Mouse (Mus musculus) heart, postnatal 0 days (tissue): Measurements from ENCODE around the gene BC005561. TPM values are rescaled to one million over a fixed set of nuclear protein-coding genes. Genes with fewer than 3 reads are reported as not detected.

Source experiments
- ATAC-seq: fragments of 200-750 bp; cut with Nextera tagmentation; 2 replicates; pipeline ENCODE4 v1.8.0; 2017; ENCODE audit warnings: low read depth, moderate number of reproducible peaks, moderate library complexity; ENCODE audit not compliant: insufficient read depth
- DNase-seq: peaks from one replicate; pipeline ENCODE4 v3.0.0-alpha.2; 2016; ENCODE audit warnings: low spot score
- H3K27ac ChIP-seq: fragments of 300-500 bp; sonication (generic); 2 replicates; pipeline ENCODE4 v1.5.1; 2014; ENCODE audit warnings: low read depth, mild to moderate bottlenecking
- H3K27me3 ChIP-seq: fragments of 300-500 bp; sonication (generic); 2 replicates; pipeline ENCODE4 v1.6.1; 2014; ENCODE audit warnings: low read length, mixed read lengths; ENCODE audit not compliant: control insufficient read depth, insufficient read depth
- H3K36me3 ChIP-seq: fragments of 300-500 bp; sonication (generic); replicated peaks from 2 replicates; pipeline ENCODE4 v1.6.1; 2014; ENCODE audit warnings: low read length, mixed read lengths; ENCODE audit not compliant: control insufficient read depth, insufficient read depth
- H3K4me1 ChIP-seq: fragments of 300-500 bp; sonication (generic); 2 replicates; pipeline ENCODE4 v1.6.1; 2014; ENCODE audit warnings: antibody characterized with exemption; ENCODE audit not compliant: control insufficient read depth, insufficient read depth
- H3K4me2 ChIP-seq: fragments of 300-500 bp; sonication (generic); 2 replicates; pipeline ENCODE4 v1.6.1; 2014; ENCODE audit warnings: low read depth, mild to moderate bottlenecking, low read length, moderate library complexity
- H3K4me3 ChIP-seq: fragments of 300-500 bp; sonication (generic); 2 replicates; pipeline ENCODE4 v1.5.1; 2014; ENCODE audit warnings: low read depth, low read length
- H3K9ac ChIP-seq: fragments of 300-500 bp; sonication (generic); replicated peaks from 2 replicates; pipeline ENCODE4 v1.6.1; 2014; ENCODE audit warnings: low read depth, low read length, mixed read lengths
- H3K9me3 ChIP-seq: fragments of 300-500 bp; sonication (generic); replicated peaks from 2 replicates; pipeline ENCODE4 v1.6.1; 2016; ENCODE audit warnings: low read length; ENCODE audit not compliant: control insufficient read depth
- CTCF ChIP-seq: IDR thresholded peaks from 2 replicates; pipeline ENCODE4 v1.5.1; 2016; ENCODE audit warnings: antibody characterized with exemption, control low read depth, low read depth
- EP300 ChIP-seq: IDR thresholded peaks from 2 replicates; pipeline ENCODE4 v1.6.1; 2016; ENCODE audit warnings: antibody characterized with exemption, low read depth
- WGBS: fragments of 180-500 bp; shearing (Covaris S2); extraction: QIAGEN DNeasy Blood & Tissue Kit; methylation state at CpG from one replicate; pipeline ENCODE4 v1.1.7; 2014; 5-methylcytosine and 5-hydroxymethylcytosine counted together
- polyA plus RNA-seq: library from polyadenylated mRNA; unstranded; fragments of >200 nt; fragmentation: Nextera tagmentation; extraction: Ambion mirVana; gene quantifications from 2 replicates; pipeline ENCODE4 v1.2.1, GENCODE M21; 2015
- total RNA-seq: library from RNA; depleted of rRNA; stranded (reverse); fragments of >200 nt; gene quantifications from 2 replicates; pipeline ENCODE4 v1.2.3, GENCODE M21; 2014; ENCODE audit warnings: low replicate concordance

Gene BC005561
- total and polyA plus RNA-seq, 2 experiments from 2014 or later, result 3.5 to 5.6 TPM

- 84% methylated on average over 7 of the region's 7 CpGs for WGBS
Observed at GRCm38 (mm10) chr5:104480367-104480766, 27.8 kb upstream of the BC005561 start.

GRCm38 (mm10) chr5:104482856-104483255, 25.3 kb upstream of the BC005561 start:
- no peak overlapping the region for H3K27ac ChIP-seq
- H3K36me3 ChIP-seq, result peaks cover 77% of the 10 kb centered on the region
- H3K4me3 ChIP-seq, result no peak overlapping the region
- H3K9ac ChIP-seq, result no peak overlapping the region
- H3K9me3 ChIP-seq, result no peaks in the 10 kb centered on the region
- no peaks in the 10 kb centered on the region for H3K27me3 ChIP-seq
- ATAC-seq (no peak), DNase-seq (no peak)
- 59% methylated on average over 8 of the region's 8 CpGs for WGBS
- no peak for TF ChIP-seq CTCF
- no peak for TF ChIP-seq EP300
- no peak overlapping the region for H3K4me2 ChIP-seq
- no peaks in the 10 kb centered on the region for H3K4me1 ChIP-seq

More at GRCm38 (mm10) chr5:104480367-104480766, 27.8 kb upstream of the BC005561 start:
- Histone ChIP-seq H3K4me3 (no peak overlapping the region), H3K9ac (no peak overlapping the region), H3K27me3 (no peaks in the 10 kb centered on the region), H3K4me2 (no peak overlapping the region), H3K4me1 (no peaks in the 10 kb centered on the region), H3K36me3 (peaks cover 74% of the 10 kb centered on the region), H3K27ac (no peak overlapping the region), H3K9me3 (no peaks in the 10 kb centered on the region)
- TF ChIP-seq EP300 (no peak), CTCF (no peak)
- ATAC-seq (no peak), DNase-seq (no peak)

- H3K27ac ChIP-seq, result no peak overlapping the region
- no peak overlapping the region for H3K4me3 ChIP-seq
- ATAC-seq (no peak), DNase-seq (no peak)
- no peaks in the 10 kb centered on the region for H3K4me1 ChIP-seq
- H3K36me3 ChIP-seq, result peaks cover 76% of the 10 kb centered on the region
- no peak overlapping the region for H3K9ac ChIP-seq
- 29% methylated on average over 5 of the region's 5 CpGs for WGBS
- H3K27me3 ChIP-seq, result no peaks in the 10 kb centered on the region
- no peak overlapping the region for H3K4me2 ChIP-seq
- TF ChIP-seq EP300 (no peak), CTCF (no peak)
- H3K9me3 ChIP-seq, result no peaks in the 10 kb centered on the region
Observed at GRCm38 (mm10) chr5:104491561-104491960, 16.6 kb upstream of the BC005561 start.

GRCm38 (mm10) chr5:104504883-104505282, 3.3 kb upstream of the BC005561 start:
- Histone ChIP-seq H3K4me2 (no peak overlapping the region), H3K9ac (no peak overlapping the region), H3K4me1 (peaks cover 10% of the 10 kb centered on the region), H3K9me3 (no peaks in the 10 kb centered on the region), H3K4me3 (no peak overlapping the region), H3K36me3 (peaks cover 40% of the 10 kb centered on the region), H3K27ac (no peak overlapping the region), H3K27me3 (no peaks in the 10 kb centered on the region)
- TF ChIP-seq EP300 (no peak), CTCF (no peak)
- WGBS, result 84% methylated on average over 2 of the region's 2 CpGs
- ATAC-seq (no peak), DNase-seq (no peak)

GRCm38 (mm10) chr5:104507829-104508194, 340 bp upstream of the BC005561 start:
- H3K4me3 ChIP-seq, result peak overlapping the region; percentile 78
- peak overlapping the region; percentile 86; the same call in 1 of the 2 replicates for H3K9ac ChIP-seq
- peak; percentile 39 for ATAC-seq
- peaks cover 20% of the 10 kb centered on the region for H3K36me3 ChIP-seq
- H3K27me3 ChIP-seq, result no peaks in the 10 kb centered on the region
- H3K4me2 ChIP-seq, result peak overlapping the region; percentile 92
- H3K9me3 ChIP-seq, result no peaks in the 10 kb centered on the region
- DNase-seq, result peak; percentile 10
- H3K4me1 ChIP-seq, result peaks cover 10% of the 10 kb centered on the region
- peak overlapping the region; percentile 34; the same call in 1 of the 2 replicates for H3K27ac ChIP-seq
- TF ChIP-seq CTCF (no peak), EP300 (no peak)
- 0% methylated on average over 2 of the region's 2 CpGs for WGBS

- WGBS, result 93% methylated on average over 3 of the region's 3 CpGs
- no peaks in the 10 kb centered on the region for H3K9me3 ChIP-seq
- H3K4me1 ChIP-seq, result peaks cover 10% of the 10 kb centered on the region
- no peak overlapping the region for H3K4me3 ChIP-seq
- H3K36me3 ChIP-seq, result 0 out of 2 replicates have a peak, but pooled peaks cover 11% of the 10 kb centered on the region
- H3K27ac ChIP-seq, result no peak overlapping the region
- no peak for DNase-seq
- H3K9ac ChIP-seq, result no peak overlapping the region
- H3K27me3 ChIP-seq, result no peaks in the 10 kb centered on the region
- no peak overlapping the region for H3K4me2 ChIP-seq
- no peak for ATAC-seq
- no peak for TF ChIP-seq EP300
- TF ChIP-seq CTCF, result no peak
Observed at GRCm38 (mm10) chr5:104511211-104511610, 3.1 kb downstream of the BC005561 start.
